Mouse (Mus musculus): ENCODE measurements at regions not wholly inside any gene's neighbourhood (a gene's known extent, or its start where the extent isn't known, plus 50 kb on each side); places are given as distances from the start of the nearest gene placed in this dataset.

DNA sequence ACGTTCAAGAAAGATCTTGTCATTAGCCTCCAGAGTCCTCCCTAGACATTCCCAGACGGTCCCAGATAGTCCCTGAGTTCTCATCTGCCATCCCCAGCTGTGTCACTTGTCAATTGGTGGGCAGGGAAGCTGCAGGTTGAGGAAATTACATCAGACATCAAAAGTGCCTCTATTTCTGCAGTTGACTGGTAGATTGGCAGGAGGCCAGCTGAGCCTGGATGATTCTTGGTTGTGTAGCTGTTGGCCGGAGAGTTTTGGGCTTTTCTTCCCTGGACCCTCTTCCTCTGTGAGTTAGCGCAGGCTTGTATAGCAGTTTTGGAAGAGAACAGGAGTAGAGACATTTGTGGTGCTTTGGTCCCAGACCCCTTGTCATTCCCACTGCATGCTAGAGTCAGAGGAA lies 283.5 kb downstream of the Uaca start:
- TF ChIP-seq POLR2A (IDR thresholded peaks at IDR 0.05; ENCODE audit: extremely low read depth, insufficient read depth, low read length) (no peak), CTCF (IDR thresholded peaks at IDR 0.05; ENCODE audit: extremely low read depth, insufficient read depth, low read length) (no peak)
